Mouse (Mus musculus): ENCODE results near the gene Cyp8b1.

GRCm38 (mm10) chr9:121937944-121938355 is 21.8 kb upstream of the Cyp8b1 start:
- TF ChIP-seq CTCF (IDR thresholded peaks at IDR 0.05; ENCODE audit: low read depth, low read length), result no peak
- 0 out of 2 replicates have a peak, but pooled peaks have one; percentile 7 for TF ChIP-seq POLR2A (IDR thresholded peaks at IDR 0.05; ENCODE audit: extremely low read depth, insufficient read depth, low read length)

Measured in liver, adult 2 months (tissue).